Mouse (Mus musculus): ENCODE measurements around the gene Ehhadh.

DNA sequence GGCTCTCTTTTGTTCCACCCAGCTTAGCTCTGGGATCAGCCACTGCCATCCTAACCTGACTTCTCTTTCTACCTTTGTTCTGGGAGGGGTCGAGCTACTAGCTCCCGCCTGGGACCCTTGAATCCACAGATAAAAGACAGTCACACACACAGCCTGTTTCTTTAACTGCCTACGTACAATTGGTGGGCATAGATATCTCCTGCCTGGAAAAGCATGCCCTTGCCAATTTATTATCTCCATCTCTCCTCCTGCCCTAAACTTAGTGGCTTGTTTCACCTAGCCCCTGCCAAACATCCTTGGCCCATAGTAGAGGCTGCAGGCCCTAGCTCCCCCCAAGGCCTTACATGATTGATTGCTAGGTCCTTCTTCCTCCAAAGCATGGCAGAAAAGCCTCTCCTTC is 46.1 kb downstream of the Ehhadh start:
- no peak for TF ChIP-seq CTCF (IDR thresholded peaks at IDR 0.05; ENCODE audit: low read depth)
- no peak for TF ChIP-seq EP300 (IDR thresholded peaks at IDR 0.05; ENCODE audit: low read depth)
